Mouse (Mus musculus) layer of hippocampus, postnatal 36 days (tissue): ENCODE data around the gene Sumo1. TPM values are rescaled to one million over a fixed set of nuclear protein-coding genes. Genes with fewer than 3 reads are reported as not detected.

ENCODE experiments used
- DNase-seq, 2 experiments: peaks; one replicate each; pipeline ENCODE4 v3.0.0; 2022
- total RNA-seq, 2 experiments: library from RNA; stranded (reverse); gene quantifications; 2 replicates each; pipeline ENCODE4 v1.2.3; 2021

Gene Sumo1
- total RNA-seq, 2 experiments from 2014 or later: 120 to 126 TPM

DNA sequence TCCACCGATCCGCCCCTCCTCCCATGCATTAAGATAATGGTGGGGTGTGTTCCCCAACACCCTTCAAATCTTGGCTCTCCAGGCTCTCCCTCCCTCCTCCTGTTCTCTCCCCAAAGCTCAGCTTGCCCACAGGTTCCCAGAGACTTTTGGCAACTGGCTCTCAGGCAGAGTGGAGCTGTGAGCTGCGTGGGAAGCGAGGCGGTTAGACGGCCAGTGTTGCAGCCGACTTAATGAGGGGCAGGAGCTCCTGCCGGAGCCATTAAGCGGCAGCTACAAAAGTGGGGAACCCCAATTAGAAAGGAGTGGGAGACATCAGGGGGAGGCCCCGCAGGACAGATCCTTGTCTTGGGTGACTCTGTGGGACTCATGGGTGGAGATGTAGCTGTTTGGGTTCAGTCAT is 78.3 kb downstream of the Sumo1 start:
- DNase-seq: peak in 1 of 2 experiments; percentile 20

DNA sequence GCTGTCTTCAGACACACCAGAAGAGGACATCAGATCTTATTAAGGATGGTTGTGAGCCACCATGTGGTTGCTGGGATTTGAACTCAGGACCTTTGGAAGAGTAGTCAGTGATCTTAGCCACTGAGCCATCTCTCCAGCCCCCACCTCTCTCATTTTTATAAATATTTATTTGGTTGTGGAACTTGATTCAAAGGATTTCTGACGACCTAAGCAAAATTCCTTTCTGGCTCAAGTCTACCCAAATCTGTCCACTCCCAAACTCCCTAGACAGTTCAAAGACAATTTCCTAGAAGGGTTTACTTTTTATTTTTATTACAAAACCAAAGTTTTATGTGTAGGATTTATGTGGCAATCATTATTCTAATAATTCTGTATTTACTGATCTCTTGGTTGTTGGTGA is 81.4 kb downstream of the Sumo1 start:
- DNase-seq: no peak

DNA sequence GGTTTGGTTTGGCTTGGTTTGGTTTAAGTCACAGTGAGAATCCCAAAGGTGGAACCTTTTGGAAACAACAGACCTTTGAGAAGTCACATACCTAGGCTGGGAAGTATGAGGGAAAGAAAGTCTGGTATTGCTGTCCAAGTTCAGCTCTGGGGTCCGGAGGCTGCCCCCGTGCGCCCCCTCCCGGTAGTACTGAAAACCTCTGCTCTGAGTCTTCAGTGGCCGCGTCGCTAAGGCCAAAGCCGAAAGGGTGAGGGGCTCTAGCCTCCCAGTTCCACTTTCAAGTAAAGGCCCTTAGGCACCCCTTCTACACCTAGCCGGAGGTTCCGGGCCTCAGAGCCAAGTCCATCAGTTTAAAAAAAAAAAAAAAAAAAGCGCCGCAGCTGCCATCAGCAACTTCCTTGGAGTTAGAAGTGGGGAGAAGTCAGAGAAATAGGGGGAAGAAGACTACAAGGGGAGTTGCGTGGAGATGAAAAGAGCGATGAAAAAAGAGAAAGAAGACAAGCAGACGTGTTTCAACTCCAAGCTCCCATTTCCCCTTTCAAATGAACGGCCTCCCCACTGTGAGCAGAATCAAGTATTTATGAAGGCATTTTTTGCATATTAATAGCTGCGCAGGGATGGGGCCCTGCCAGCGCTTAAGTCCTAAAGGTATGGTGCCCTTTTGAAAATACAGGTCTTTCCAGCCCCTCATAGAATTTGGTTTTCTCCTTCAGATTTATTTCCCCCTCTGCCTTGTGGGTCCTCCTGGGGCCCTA is 85.8 kb downstream of the Sumo1 start:
- DNase-seq: peak; percentile 57 to 60

DNA sequence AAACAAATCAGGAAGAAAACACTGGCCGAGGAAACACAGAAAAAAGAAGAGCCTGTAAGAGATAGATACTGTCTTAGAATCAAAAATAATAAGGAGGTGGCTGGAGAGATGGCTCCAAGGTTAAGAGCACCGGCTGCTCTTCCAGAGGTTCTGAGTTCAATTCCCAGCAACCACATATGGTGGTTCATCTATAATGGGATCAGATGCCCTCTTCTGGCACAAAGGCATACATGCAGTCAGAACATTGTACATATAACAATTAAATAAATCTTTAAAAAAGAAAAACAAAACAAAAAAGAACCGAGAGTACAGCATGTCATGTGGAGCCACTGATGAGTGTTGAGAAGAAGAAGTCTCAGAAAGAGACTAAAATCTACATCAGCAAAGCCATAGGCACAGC is 89.8 kb downstream of the Sumo1 start:
- DNase-seq: no peak

DNA sequence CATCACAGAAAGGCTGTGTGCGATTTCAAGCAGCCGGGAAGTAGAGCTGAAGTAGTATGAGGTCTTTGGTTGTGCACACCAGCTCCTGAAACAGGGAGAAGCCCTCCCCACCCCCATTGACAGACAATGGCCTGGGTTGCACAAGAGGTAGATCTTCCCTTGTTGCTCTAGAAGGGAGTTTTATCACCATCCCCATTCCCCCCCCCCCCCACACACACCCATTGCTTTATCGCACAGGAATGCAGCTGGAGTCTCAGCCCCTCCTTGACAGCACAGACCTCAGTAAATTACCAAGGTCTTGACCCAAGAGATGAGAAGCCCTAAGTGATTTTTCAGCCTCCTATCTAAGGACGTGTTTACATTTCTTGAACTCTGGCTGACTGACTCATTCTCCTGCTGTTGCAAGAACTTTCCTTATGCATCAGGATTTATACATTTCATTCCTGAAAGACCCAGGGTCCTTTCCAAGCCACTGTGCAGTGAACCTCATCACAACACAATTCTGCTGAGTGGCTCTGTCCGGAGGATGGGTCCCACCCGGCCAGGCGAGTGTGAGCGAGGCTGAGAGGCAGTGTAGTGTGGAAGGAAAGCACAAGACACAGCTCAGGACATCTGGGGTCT is 90.4 kb downstream of the Sumo1 start:
- DNase-seq: no peak

DNA sequence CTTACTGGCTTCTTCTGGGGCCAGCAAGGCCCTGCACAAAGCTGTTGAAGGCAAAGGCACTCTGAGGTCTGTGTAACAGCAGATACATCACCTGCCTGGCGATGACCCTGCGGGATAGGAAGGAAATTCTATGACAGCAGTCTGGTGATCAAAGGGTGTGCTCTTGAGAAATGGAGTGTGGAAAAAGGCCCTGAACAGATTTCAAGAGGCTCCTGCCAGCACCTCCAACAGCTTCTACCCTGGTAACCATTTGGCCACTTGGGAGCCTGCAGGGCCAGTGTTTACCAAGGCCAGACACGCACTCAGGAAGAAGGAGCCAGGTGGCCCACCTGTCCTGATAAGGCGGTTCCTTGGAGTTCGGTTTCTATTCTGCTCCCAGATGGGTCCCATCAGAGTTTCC is 91.3 kb downstream of the Sumo1 start:
- no peak for DNase-seq

DNA sequence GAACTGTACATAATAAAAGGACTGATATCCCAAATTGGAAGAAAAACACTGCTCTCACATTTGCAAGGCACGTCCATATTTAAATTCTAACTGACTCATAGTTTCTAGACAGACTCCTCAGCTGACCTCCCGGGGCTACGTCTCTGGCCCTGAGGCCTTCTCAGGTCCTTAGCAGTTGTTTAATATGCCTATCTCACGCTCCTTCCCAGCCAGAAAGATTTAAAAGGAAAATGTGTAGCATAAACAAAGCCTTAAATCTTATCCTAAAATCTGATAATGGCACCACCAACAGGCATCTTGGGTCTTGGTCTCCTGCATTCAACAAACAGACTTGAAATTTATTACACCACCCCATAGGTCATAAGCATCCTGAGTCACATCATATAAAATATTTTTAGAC is 91.9 kb downstream of the Sumo1 start:
- no peak for DNase-seq

DNA sequence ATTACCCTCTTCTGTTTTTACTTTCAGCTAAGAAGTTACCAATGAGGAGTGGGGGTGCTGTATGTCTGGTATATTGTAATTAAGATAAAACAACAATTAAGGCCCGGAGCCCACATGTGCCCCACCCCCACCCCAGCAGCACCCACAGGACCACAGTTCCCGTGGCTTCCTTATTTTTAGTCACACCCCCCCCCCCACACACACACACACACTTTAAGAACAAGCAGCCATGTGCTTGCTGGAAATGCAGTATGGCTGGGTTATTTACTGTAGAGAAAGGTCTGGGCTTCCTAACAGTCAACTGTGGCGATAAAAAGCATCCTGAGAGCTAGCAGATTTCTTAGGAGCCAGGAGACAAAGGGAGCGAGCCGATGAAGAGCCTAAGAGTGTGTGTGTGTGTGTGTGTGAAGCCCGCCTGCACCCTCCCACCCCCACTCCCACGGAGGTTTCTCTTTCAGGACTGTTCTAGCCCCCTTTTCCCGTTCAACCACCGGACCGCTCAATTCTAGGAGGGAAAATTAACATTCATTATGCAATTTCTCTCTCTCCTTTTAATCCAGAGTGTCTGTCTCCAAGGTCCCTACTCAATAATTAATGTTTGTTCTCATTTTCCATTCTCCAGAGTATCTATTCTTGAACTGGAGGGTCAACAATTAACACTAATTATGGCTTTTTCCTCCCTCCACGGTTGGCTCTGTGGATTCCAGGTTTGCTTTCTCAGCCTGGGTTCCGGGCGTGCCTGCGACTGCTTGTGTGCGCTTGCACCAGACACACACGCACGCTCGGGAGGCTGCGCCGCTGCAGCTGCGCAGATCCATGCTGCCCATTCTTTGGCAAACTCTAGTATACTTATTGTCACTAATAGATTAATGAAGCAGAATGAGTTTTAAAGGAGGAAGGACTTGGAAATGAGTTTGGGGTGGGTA is 96.1 kb downstream of the Sumo1 start:
- peak; percentile 15 to 25 for DNase-seq

DNA sequence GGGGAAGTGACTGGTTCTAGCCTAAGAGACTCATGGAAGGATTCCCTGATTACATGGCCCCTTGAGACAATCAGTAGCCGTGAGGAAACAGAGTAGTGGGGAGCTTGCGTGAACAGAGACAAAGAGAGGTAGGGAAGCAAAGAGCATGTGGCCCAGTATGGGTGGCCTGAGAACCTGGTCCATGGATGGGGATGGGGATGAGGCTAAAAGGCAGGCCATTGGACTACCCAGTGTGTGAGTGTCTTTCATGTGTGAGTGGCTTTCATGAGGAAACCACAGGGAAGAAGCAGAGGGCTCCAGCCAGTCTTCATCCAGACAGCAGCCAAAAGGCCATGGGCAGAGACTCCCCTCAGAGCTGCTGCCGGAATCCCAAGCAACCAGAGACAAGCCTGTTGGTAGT is 96.8 kb downstream of the Sumo1 start:
- DNase-seq: no peak

DNA sequence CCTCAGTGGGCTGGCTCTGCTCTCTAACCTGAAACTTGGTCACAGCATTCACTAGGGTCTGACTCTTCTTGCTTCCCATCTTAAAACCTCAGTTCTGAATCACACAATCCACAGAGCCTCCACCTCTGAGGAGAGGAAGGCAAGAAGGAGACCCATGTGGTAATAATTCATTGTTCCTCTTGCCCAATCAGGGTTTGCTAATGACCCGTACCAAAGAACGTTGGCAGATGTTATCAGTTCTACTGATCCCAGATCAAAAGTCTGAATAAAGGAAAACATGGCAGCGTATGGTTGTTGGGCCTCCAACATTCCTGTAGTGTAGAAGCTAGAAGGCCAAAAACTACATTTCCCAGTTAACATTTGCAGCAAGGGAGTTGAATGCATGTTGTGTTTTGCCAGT is 99.1 kb downstream of the Sumo1 start:
- no peak for DNase-seq

DNA sequence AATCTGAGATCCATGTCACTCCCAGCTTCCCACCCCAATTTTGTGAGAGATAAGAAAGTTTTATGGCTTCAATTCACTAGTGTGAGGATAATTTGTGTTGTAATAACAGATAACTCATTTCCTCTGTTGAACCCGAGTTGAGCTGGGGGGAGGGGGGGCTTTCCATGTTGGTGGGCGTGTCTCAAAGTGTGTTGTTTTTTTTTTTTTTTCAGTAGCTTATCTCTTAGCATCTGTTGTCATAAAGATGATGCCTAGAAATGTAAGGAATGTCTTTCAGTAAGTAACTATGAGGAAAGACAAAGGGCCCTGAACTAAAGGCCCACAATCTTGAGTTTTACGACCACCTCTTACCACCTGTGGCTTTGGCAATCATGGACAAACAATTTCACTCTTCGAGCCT is 99.9 kb downstream of the Sumo1 start:
- no peak for DNase-seq

DNA sequence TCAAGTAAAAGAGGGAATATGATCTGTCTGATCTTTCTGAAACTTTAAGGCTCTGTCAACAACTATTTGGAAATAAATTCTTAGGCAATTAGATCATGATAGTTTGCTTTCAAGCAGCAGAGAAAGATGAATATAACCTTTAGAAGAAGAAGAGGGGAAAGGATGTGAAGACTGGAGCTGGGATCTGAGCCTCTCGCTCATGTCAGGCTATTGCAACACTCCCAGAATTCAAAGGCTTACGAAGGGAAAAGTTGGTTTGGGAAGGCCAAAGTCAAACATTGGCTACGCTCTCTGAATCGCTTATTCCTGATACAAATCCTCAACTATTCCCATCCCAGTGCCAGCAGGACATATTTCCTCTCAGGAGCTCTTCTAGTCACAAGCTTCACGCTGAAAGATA is 101.3 kb downstream of the Sumo1 start:
- no peak for DNase-seq

DNA sequence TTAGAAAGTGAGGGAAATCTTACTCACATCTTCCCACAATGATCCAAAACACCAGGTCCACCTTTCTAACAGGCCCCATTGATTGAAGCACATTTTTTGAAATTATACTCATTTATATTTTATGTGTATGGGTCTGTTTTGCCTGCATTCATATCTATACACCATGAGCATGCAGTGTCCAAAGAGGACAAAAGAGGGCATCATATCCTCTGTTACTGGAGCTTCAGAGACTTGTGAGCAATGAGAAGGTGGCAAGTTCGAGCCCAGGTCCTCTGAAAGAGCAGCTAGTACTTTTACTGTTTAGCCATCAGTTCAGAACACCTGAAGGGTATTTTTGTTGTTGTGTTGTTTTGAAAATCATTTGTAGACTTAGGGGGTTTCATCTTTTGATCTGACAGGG is 102.4 kb downstream of the Sumo1 start:
- DNase-seq: no peak

DNA sequence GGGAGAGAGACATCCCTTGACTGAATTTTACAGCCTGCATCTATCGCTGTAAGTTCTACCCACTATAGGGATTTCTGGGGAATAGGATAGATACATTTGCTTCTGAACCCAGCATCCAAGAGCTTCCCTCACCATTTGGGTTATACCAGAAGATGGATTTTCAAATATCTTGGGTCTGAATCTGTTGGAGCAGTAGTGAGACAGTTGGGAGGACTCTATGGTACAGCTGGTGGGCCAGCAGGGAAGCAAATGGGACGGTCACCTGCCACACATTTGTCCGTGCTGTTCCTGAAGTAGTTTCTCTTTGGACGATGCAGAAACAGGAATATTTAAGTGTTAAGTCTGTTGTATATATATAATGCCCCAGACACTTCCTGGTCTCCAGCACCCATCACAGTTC is 103.1 kb downstream of the Sumo1 start:
- DNase-seq: no peak

DNA sequence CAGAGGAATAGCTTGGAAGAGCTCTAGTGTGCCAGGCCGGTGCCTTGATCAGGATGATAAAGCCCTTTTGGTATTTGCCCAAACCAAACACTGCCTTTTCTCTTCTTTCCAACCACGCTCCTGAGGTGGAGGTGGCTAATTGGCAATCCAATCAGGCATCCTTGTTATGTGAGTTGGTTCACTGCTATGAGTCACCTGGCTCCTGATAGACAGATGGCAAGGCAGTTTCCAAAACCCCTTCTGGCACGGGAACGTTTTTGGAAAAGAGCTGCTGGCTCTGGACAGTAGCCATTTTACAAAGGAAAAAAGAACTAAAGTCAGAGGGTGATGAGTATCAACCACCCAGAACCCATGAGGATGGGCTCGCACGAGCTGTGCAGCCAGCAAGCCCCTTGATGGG is 103.7 kb downstream of the Sumo1 start:
- peak; percentile 18 to 22 for DNase-seq

DNA sequence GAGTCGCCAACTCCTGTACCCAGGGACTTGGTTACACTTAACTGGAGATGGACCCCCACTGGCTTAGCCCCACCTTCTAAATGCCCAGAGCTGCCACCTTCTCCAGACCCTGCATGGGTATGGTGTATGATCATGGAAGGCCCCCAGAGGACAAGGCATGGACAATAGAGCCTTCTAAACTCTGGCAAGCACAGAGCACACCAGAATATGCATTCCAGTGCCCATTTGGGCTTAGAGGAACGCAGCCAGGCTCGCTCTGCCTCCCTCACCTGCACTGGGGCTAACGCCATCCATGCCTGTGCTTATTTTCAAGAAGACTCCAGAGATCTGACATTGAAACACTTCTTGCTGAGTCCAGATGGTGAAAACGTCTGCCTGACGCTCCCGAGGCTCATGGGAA is 104.4 kb downstream of the Sumo1 start:
- DNase-seq: no peak

DNA sequence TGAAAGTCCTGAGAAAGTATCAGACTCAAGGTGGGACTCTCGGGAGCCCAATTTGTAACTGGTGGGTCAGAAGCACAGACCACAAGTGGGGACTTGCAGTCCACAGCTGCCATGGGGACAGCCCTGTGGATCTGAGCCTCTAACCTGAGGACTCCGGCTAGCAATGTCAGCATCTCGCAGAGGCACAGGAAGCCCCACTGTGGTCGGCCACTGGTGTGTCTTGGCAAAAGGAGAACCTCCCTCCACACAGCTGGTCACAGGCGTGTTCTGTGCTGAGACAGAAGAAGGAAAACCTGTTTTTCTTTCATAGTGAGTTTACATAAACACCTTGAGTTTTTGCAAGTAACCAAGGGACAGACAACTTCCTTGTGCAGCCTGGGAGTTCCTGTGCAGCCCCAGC is 104.8 kb downstream of the Sumo1 start:
- no peak for DNase-seq

DNA sequence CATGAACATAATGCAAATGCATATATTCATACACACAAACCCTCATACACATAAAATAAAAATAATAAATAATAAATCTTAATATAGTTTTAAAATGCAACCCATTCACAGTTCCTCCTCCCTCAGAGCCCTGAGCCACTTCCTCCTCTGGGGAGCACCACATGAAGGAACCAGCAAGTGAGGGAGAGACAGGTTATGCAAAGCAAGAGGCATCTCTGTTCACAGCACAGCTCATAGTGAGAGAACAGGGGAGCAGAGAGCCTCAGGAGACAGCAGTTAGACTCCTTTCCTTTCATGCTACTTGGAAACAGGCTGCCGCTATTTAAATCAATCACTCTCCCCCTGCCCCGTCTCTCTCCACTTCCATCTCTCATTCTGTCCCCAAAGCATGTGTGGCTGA is 107.1 kb downstream of the Sumo1 start:
- no peak for DNase-seq

DNA sequence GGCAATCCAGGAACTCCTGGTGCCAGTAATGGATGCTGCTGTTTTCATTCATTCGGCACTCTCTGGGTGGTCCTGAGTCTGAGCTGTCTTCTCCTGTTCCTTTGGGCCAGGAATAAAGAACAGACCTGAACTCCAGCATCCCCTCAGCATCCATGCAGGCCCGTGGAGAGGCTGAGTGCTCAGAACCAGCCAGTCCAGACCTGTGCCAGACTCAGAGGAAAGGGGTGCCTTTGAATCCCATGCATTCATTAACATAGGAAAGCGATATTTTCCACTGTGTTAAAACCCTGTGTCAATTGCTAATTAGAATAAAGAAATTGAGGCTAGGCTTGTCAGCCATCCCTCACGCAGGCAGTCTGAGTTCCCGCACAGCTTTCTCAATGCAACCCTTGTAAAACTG is 116.9 kb downstream of the Sumo1 start:
- DNase-seq: no peak

DNA sequence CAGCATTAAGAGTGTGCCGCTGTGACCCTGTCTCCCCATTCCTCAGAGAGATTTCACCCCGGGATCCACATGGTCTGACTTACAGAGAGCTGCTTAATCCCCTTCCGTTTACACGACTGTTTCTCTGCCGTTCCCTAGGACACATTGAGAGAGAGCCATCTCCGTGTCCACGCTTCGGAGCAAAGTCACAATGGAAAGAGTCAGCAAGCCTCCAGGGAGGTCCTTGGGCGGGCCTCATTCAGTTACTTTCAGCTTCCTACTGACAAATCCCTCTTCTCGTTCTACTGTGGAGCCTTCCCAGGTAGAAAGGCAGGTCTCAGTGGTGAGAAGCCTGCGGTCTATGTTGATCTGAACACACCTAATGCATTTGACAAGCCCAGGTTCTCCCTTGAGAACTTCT is 119.6 kb downstream of the Sumo1 start:
- no peak for DNase-seq

DNA sequence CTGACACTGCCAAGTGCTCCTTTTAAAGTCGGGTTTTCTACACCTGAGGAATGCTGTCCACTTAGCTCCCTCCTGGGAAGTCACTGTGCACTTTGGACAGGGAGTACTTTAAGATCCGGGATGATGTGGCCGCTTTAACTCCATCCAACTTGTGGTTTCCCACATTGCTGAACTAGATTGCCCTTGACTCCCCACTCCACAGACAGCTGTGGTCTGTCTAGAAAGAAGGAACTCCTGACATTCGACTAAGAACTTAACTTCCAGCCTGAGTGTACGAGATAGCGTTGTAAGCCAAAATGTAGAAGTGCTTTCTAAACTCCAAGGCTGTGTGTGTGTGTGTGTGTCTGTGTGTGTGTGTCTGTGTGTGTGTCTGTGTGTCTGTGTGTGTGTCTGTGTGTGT is 120.4 kb downstream of the Sumo1 start:
- DNase-seq: no peak

DNA sequence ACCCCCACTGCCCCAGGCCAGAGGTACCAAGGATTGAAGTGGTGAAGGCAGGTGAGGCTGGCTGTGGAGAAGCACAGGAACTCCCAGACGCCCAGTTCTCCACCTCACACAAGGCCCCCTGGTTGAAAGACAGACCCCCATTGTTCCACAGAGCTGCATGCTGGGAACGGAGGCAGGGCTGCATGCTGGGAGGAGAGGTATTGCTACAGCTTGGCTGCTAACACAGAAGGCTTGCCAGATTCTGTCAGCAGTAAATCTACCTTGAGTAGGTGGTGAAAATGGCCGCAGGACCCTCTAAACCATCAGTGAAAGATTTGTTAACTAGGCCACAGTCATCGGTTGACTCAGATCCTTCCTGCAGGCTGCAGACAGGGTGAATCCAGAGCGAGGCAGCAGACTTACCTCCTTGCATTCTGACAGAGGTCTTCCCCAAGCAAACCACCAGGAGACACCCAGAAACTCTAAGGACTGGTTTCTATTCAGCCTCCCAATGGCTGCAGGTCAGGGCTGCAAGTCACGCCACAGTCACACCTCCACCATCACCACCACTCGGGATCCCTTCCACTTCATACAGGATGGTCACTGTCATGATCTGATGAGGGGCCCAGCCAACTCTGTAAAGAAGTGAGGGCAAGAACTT is 121.5 kb downstream of the Sumo1 start:
- DNase-seq: no peak

DNA sequence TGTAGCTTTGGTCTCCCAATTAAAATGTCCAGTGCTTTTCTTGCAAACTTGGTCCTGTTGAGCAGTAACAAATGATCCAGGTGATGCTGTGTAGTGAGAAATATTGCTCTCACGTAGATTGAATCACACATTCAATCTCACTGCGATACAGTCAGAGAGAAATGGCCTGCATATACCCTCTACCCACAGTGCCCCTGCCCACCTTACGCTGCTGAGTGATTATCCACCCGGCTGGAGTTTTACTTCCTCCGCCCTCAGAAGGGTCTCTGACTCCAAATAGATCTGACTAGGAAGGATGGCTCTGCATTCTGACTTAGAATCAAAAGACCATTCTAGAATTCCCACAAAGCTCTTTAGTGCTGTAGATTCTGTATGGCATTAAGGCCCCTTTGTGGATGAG is 122.1 kb downstream of the Sumo1 start:
- no peak for DNase-seq
